8 mouse cellular contexts compared by ENCODE assay signal in the genomic region with DNA sequence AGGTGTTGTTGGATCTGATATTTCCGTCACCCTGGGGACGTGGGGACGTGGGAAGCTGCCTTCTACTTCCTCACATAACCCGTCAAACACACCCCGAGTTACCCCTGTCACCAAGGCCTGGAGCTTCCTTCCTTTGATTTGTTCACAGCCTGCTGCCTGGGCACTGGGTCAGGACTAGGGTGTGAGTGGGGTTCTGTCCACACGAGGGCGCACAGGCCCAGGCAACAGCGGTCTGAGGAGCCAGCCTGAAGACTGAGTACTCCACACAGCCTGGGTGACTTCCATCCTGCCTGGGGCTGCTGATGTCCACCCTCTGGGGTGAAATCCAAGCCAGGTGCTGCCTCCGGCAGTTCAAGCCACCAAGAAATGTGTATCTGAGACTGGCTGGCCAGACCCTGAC. TPM values are rescaled to one million over a fixed set of nuclear protein-coding genes. Genes with fewer than 3 reads are reported as not detected.
DNase-seq lines count a peak whose midpoint lies in the region; ATAC-seq lines count a peak whose summit lies in the region.

No protein-coding gene starts in this region.

- H3K9me3 ChIP-seq in embryonic facial prominence, embryonic 10.5 days, result no peaks in the 10 kb centered on the region
- H3K9me3 ChIP-seq in intestine, embryonic 16.5 days (ENCODE audit: control insufficient read depth, low read length), result peaks cover 4% of the 10 kb centered on the region; the same call in 1 of the 2 replicates
- no peaks in the 10 kb centered on the region for H3K9me3 ChIP-seq in midbrain, embryonic 10.5 days (replicated peaks)

- H3K36me3 ChIP-seq in embryonic facial prominence, embryonic 10.5 days (replicated peaks), result no peaks in the 10 kb centered on the region
- H3K36me3 ChIP-seq in intestine, embryonic 16.5 days (ENCODE audit: control insufficient read depth, insufficient read depth, low read length), result no peaks in the 10 kb centered on the region
- H3K36me3 ChIP-seq in midbrain, embryonic 10.5 days, result no peaks in the 10 kb centered on the region

- no peak overlapping the region for H3K4me3 ChIP-seq in embryonic facial prominence, embryonic 10.5 days
- no peak overlapping the region for H3K4me3 ChIP-seq in intestine, embryonic 16.5 days (ENCODE audit: low read length)
- H3K4me3 ChIP-seq in midbrain, embryonic 10.5 days, result no peak overlapping the region

- ATAC-seq in granulocyte monocyte progenitor cell, adult 5-6 weeks (replicated peaks; ENCODE audit: poor library complexity, severe bottlenecking), result peak; percentile 76
- ATAC-seq in intestine, embryonic 16.5 days, result peak; percentile 79

- intact Hi-C loops in left cerebral cortex, postnatal 25 days (cut with DNase I), result loop anchor here (1.0 to 5.0 kb wide), 2 partner anchors 71 to 254 kb away; no protein-coding TSS in a partner anchor

- peaks cover 23% of the 10 kb centered on the region for H3K27me3 ChIP-seq in embryonic facial prominence, embryonic 10.5 days (replicated peaks; ENCODE audit: low read depth, poor library complexity, severe bottlenecking)
- H3K27me3 ChIP-seq in intestine, embryonic 16.5 days (replicated peaks; ENCODE audit: control insufficient read depth, insufficient read depth, low read length), result no peaks in the 10 kb centered on the region
- peaks cover 26% of the 10 kb centered on the region for H3K27me3 ChIP-seq in midbrain, embryonic 10.5 days (ENCODE audit: low read depth, poor library complexity, severe bottlenecking)

- H3K27ac ChIP-seq in embryonic facial prominence, embryonic 10.5 days (replicated peaks), result peak overlapping the region; percentile 57
- no peak overlapping the region for H3K27ac ChIP-seq in intestine, embryonic 16.5 days (ENCODE audit: low read length)
- H3K27ac ChIP-seq in midbrain, embryonic 10.5 days (replicated peaks), result peak overlapping the region; percentile 30; the same call in 1 of the 2 replicates

- peaks cover 82% of the 10 kb centered on the region for H3K4me1 ChIP-seq in embryonic facial prominence, embryonic 10.5 days
- H3K4me1 ChIP-seq in intestine, embryonic 16.5 days (ENCODE audit: control insufficient read depth, insufficient read depth, low read length), result peaks cover 12% of the 10 kb centered on the region
- peaks cover 58% of the 10 kb centered on the region for H3K4me1 ChIP-seq in midbrain, embryonic 10.5 days

- WGBS in embryonic facial prominence, embryonic 10.5 days, result 9% methylated on average over 9 of the region's 9 CpGs
- WGBS in intestine, embryonic 16.5 days, result 11% methylated on average over 9 of the region's 9 CpGs
- WGBS in midbrain, embryonic 10.5 days, result 10% methylated on average over 9 of the region's 9 CpGs

- H3K4me2 ChIP-seq in intestine, embryonic 16.5 days (ENCODE audit: low read depth, low read length), result no peak overlapping the region

- H3K9ac ChIP-seq in intestine, embryonic 16.5 days (ENCODE audit: low read depth, low read length), result no peak overlapping the region

- DNase-seq in adrenal gland, postnatal 10 days, result peak; percentile 94
- peak; percentile 91 for DNase-seq in embryonic facial prominence, embryonic 10.5 days (ENCODE audit: low spot score)
- peak; percentile 80 to 84 for DNase-seq in left cerebral cortex, postnatal 25 days (ENCODE audit: low spot score in 2 of 2)
- DNase-seq in midbrain, embryonic 10.5 days (ENCODE audit: low spot score), result peak; percentile 88
- DNase-seq in right cerebral cortex, postnatal 36 days (ENCODE audit: low spot score in 2 of 2), result peak; percentile 60 to 75
- DNase-seq in urinary bladder, postnatal 36 days (ENCODE audit: low spot score in 2 of 2), result peak; percentile 80 to 88

RNA-seq across cellular contexts. Expression of a gene that starts 41.1 kb away (rescaled TPM):
- 1 to 10 TPM; 4.2 to 5.3 TPM for total RNA-seq in adrenal gland, postnatal 10 days (2021)
- polyA plus RNA-seq in embryonic facial prominence, embryonic 10.5 days (2016; fragmentation: Nextera tagmentation; extraction: Ambion mirVana), result 21.0 and 25.1 TPM in 2 replicates
- total RNA-seq in granulocyte monocyte progenitor cell, adult 5-6 weeks (2014; fragmentation: Nextera tagmentation), result 3.7 and 5.5 TPM in 2 replicates
- 2.7 and 4.9 TPM in 2 replicates for total RNA-seq in granulocyte monocyte progenitor cell, adult 5-6 weeks (2017)
- 6.5 and 8.8 TPM in 2 replicates for polyA plus RNA-seq in intestine, embryonic 16.5 days (2015; fragmentation: Nextera tagmentation; extraction: Ambion mirVana)
- 1 to 10 TPM in 1 of 2 experiments, under 1 TPM in 1; 0.80 to 1.4 TPM for total RNA-seq in left cerebral cortex, postnatal 25 days (2021)
- 10.6 and 12.9 TPM in 2 replicates for polyA plus RNA-seq in midbrain, embryonic 10.5 days (2016; fragmentation: Nextera tagmentation; extraction: Ambion mirVana)

RNA-seq across cellular contexts. Expression of a gene that starts 56.5 kb away (rescaled TPM):
- 10 to 100 TPM; 19.9 to 29.7 TPM for total RNA-seq in adrenal gland, postnatal 10 days (2021)
- 2.3 and 2.9 TPM in 2 replicates for polyA plus RNA-seq in embryonic facial prominence, embryonic 10.5 days (2016; fragmentation: Nextera tagmentation; extraction: Ambion mirVana)
- 6.7 and 9.4 TPM in 2 replicates for total RNA-seq in granulocyte monocyte progenitor cell, adult 5-6 weeks (2014; fragmentation: Nextera tagmentation)
- 6.9 and 7.8 TPM in 2 replicates for total RNA-seq in granulocyte monocyte progenitor cell, adult 5-6 weeks (2017)
- 30.7 and 37.8 TPM in 2 replicates for polyA plus RNA-seq in intestine, embryonic 16.5 days (2015; fragmentation: Nextera tagmentation; extraction: Ambion mirVana)
- total RNA-seq in left cerebral cortex, postnatal 25 days (2021), result 10 to 100 TPM in 1 of 2 experiments, 1 to 10 TPM in 1; 8.2 to 11.5 TPM
- 1.9 and 2.3 TPM in 2 replicates for polyA plus RNA-seq in midbrain, embryonic 10.5 days (2016; fragmentation: Nextera tagmentation; extraction: Ambion mirVana)
